Mouse (Mus musculus) forebrain, embryonic 10.5 days (tissue): ENCODE results near the gene Ddx42. TPM values are rescaled to one million over a fixed set of nuclear protein-coding genes. Genes with fewer than 3 reads are reported as not detected.

ENCODE experiments used
- DNase-seq: peaks from one replicate; pipeline ENCODE4 v3.0.0-alpha.2; 2017; ENCODE audit warnings: low spot score; ENCODE audit errors: extremely low spot score
- H3K27ac ChIP-seq: fragments of 300-500 bp; sonication (generic); 2 replicates; pipeline ENCODE4 v1.5.1; 2016; ENCODE audit warnings: mild to moderate bottlenecking
- H3K27me3 ChIP-seq: fragments of 300-500 bp; sonication (generic); 2 replicates; pipeline ENCODE4 v1.6.1; 2016; ENCODE audit warnings: mild to moderate bottlenecking; ENCODE audit not compliant: poor library complexity, severe bottlenecking
- H3K36me3 ChIP-seq: fragments of 300-500 bp; sonication (generic); replicated peaks from 2 replicates; pipeline ENCODE4 v1.6.1; 2016; ENCODE audit warnings: mild to moderate bottlenecking, moderate library complexity
- H3K4me1 ChIP-seq: fragments of 300-500 bp; sonication (generic); 2 replicates; pipeline ENCODE4 v1.6.1; 2016
- H3K4me3 ChIP-seq: fragments of 300-500 bp; sonication (generic); 2 replicates; pipeline ENCODE4 v1.5.1; 2016; ENCODE audit warnings: mild to moderate bottlenecking, moderate library complexity
- H3K9me3 ChIP-seq: fragments of 300-500 bp; sonication (generic); 2 replicates; pipeline ENCODE4 v1.6.1; 2016; ENCODE audit warnings: mild to moderate bottlenecking, moderate library complexity
- WGBS: fragments of 180-500 bp; shearing (Covaris S2); methylation state at CpG from one replicate; pipeline ENCODE4 v1.1.7; 2016; 5-methylcytosine and 5-hydroxymethylcytosine counted together
- polyA plus RNA-seq: library from polyadenylated mRNA; unstranded; fragments of >200 nt; fragmentation: Nextera tagmentation; extraction: Ambion mirVana; gene quantifications from 2 replicates; pipeline ENCODE4 v1.2.1, GENCODE M21; 2016

Gene Ddx42
- 105 and 109 TPM in 2 replicates for polyA plus RNA-seq

GRCm38 (mm10) chr11:106216730-106217490 is at the start of gene Ddx42:
Gene Ddx42 (plus strand): TSS chr11:106216926.
- Histone ChIP-seq H3K27ac (peak within 1 kb of the TSS; percentile 94), H3K4me3 (peak within 1 kb of the TSS; percentile 79), H3K36me3 (peaks cover 23% of the 10 kb centered on the region), H3K9me3 (no peaks in the 10 kb centered on the region), H3K4me1 (peaks cover 27% of the 10 kb centered on the region), H3K27me3 (no peaks in the 10 kb centered on the region)
- DNase-seq, result peak; percentile 88
- WGBS, result under 1% methylated on average over 70 of the region's 70 CpGs

DNA sequence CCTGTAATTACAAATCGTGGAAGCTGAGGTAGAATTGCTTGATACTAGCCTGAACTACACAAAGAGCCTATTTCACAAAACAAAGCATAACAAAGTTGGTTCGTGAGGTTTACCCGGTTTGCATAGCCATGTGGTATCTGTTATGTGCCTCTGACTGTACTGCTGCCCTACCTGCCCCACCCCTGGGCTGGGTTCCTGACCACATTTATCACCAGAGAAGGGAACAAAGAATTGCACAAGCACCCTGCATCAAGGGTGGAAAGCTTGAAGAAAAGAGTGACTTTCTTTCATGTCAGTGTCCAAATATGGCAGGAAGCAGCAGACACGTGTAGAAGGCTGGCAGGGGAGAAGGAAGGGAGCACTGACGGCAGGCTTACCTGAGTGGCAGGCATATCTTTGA is 49.3 kb upstream of the Ddx42 start:
- H3K36me3 ChIP-seq, result peaks cover 82% of the 10 kb centered on the region

DNA sequence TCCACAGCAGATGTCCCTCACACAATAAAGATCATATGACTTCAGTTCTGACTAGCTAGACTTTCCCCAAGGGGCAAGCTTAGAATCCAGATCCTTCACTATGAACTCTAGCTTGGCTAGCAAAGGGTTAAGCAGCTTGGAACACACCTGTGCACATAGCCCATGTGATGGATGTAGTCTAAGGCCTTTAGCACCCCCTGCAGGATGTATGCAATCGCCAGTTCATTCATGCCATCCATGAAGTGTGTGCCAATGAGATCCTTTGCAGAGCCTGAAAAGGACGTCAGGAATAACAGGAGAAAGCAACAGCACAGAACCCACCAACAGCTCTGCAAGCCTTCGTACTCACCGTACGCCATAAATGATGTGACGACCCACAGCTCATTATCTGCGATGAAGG is 45.9 kb upstream of the Ddx42 start:
- Histone ChIP-seq H3K27me3 (no peaks in the 10 kb centered on the region), H3K9me3 (no peaks in the 10 kb centered on the region), H3K27ac (no peak overlapping the region), H3K4me3 (no peak overlapping the region), H3K36me3 (peaks cover 62% of the 10 kb centered on the region), H3K4me1 (no peaks in the 10 kb centered on the region)
- no peak for DNase-seq
- 78% methylated on average over 7 of the region's 7 CpGs for WGBS

More for the DNA sequence above, 49.3 kb upstream of the Ddx42 start:
- Histone ChIP-seq H3K9me3 (no peaks in the 10 kb centered on the region), H3K27me3 (no peaks in the 10 kb centered on the region), H3K4me1 (no peaks in the 10 kb centered on the region; the same call in 1 of the 2 replicates), H3K27ac (no peak overlapping the region), H3K4me3 (no peak overlapping the region)
- no peak for DNase-seq
- WGBS, result 86% methylated on average over 5 of the region's 5 CpGs

DNA sequence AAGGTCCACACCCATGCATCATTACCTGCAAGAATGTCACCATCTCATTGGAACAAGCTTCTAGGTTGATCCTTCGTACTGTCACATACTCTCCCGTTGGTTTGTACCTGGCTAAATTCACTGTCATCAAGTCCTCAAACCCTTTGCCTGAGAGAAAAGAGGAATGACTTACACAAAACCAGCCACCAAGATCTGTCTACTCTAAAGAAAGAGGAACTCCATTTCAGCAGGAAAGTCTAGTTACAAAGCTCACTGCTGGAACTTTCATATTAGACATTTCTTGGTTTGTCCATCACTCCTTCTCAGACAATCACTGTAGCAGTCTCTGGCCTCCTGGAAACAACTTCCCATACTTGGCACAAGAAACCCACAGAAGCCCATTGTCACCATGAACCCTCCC is 43.5 kb upstream of the Ddx42 start:
- Histone ChIP-seq H3K4me3 (no peak overlapping the region), H3K4me1 (no peaks in the 10 kb centered on the region), H3K36me3 (peaks cover 37% of the 10 kb centered on the region), H3K27ac (no peak overlapping the region), H3K9me3 (no peaks in the 10 kb centered on the region), H3K27me3 (no peaks in the 10 kb centered on the region)
- 96% methylated on average over 2 of the region's 2 CpGs for WGBS
- DNase-seq, result no peak

- peaks cover 33% of the 10 kb centered on the region for H3K36me3 ChIP-seq
- 88% methylated on average over 5 of the region's 5 CpGs for WGBS
- no peaks in the 10 kb centered on the region for H3K4me1 ChIP-seq
- no peaks in the 10 kb centered on the region for H3K9me3 ChIP-seq
- no peaks in the 10 kb centered on the region for H3K27me3 ChIP-seq
- no peak overlapping the region for H3K4me3 ChIP-seq
- H3K27ac ChIP-seq, result no peak overlapping the region
- DNase-seq, result no peak
Observed at GRCm38 (mm10) chr11:106174372-106174771, 42.4 kb upstream of the Ddx42 start.

- Histone ChIP-seq H3K27ac (no peak overlapping the region), H3K36me3 (peaks cover 29% of the 10 kb centered on the region), H3K27me3 (no peaks in the 10 kb centered on the region), H3K4me3 (no peak overlapping the region), H3K4me1 (0 out of 2 replicates have a peak, but pooled peaks cover 4% of the 10 kb centered on the region), H3K9me3 (no peaks in the 10 kb centered on the region)
- DNase-seq, result no peak
- 78% methylated on average over 3 of the region's 3 CpGs for WGBS
Observed at GRCm38 (mm10) chr11:106175081-106175480, 41.6 kb upstream of the Ddx42 start.

DNA sequence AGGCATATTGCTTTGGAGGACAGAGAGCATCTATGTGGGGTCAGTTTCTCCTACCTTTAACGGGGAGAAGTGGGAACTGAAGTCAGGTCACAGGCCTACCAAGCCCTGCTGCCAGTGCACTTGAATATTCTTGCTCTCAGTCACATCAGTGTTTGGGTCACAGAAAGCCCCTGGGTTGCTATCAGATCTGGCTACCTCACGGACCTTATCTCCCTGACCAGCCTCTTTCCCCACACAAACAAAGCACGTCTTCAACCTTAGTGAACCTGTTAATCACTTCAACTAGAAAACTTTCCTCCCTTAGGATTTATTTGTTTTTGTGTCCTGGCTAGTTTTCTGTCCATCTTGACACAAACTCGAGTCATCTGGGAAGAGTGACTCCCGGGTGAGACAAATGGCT is 40.4 kb upstream of the Ddx42 start:
- no peaks in the 10 kb centered on the region for H3K9me3 ChIP-seq
- peaks cover 23% of the 10 kb centered on the region for H3K36me3 ChIP-seq
- no peak for DNase-seq
- H3K27ac ChIP-seq, result no peak overlapping the region
- 0 out of 2 replicates have a peak, but pooled peaks cover 4% of the 10 kb centered on the region for H3K4me1 ChIP-seq
- H3K4me3 ChIP-seq, result no peak overlapping the region
- no peaks in the 10 kb centered on the region for H3K27me3 ChIP-seq
- WGBS, result 87% methylated on average over 5 of the region's 5 CpGs

DNA sequence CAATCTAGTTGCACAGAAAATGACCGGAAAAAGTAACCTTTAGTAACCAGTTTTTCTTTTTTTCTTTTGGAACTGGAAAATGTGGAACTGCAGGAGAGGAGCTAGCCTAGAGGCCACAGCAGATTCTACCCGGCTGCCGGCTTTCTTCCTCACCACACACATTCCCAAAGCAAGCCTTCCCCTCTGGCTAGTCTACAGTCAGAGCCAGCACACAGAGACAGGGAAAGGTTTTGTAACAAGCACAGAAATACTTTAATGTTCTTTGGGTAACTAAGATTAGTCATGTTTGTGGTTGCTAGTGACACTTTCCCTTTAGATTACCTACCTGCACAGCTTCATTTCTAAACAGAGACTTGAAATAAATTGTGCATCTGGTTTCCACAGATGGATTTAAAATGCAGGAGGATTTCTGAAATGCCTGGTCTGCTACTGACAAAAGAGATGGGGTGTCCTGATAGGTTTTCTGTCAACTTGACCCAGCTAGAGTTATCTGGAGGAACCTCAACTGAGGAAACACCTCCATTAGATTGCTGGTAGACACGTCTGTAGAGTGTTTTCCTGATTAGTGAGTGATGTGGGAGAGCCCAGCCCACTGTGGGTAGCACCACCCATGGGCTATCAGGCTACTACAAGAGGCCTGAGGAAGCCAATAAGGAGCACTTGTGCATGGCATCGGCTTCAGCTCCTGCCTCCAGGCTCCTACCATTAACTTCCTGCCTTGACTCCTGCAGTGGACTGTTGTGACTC is 38.5 kb upstream of the Ddx42 start:
- no peak overlapping the region for H3K27ac ChIP-seq
- H3K27me3 ChIP-seq, result no peaks in the 10 kb centered on the region
- no peak for DNase-seq
- no peak overlapping the region for H3K4me3 ChIP-seq
- no peaks in the 10 kb centered on the region for H3K9me3 ChIP-seq
- peaks cover 20% of the 10 kb centered on the region for H3K36me3 ChIP-seq
- 0 out of 2 replicates have a peak, but pooled peaks cover 4% of the 10 kb centered on the region for H3K4me1 ChIP-seq
- WGBS, result 82% methylated on average over 5 of the region's 5 CpGs

DNA sequence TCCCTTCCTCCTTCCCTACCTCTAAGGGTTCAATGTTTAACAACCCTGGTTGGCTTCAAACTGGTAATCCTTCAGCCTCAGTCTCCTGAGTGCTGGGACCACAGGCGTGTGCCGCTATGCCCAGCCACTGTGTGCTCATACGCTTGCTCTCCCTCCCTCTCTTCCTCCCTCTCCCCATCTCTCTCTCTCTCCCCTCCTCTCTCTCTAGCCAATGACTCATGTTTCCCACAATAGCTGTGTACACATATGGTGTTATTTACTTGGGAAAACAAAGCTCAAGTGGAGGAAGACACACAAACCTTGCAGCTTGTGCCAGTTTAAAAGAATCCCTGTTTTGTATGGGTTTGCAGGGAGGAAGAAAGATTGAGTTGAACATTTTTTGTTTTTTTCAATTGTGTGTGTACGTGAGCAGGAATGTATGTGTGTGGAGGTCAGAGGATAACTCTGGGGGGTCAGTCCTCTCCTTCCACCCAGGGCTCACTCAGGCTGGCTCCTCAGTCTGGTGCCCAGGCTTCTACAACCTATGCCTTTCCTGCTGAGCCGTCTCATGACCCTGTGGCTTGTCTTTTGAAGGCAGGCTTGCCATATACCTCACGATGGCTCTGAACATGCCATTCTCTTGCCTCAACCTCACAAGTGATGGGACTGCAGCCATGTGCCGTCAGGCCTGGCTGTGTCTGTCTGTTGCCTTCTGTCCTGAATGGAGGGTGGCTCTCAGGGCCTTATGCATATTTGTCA is 36.8 kb upstream of the Ddx42 start:
- Histone ChIP-seq H3K9me3 (no peaks in the 10 kb centered on the region), H3K4me3 (no peak overlapping the region), H3K27me3 (no peaks in the 10 kb centered on the region), H3K4me1 (0 out of 2 replicates have a peak, but pooled peaks cover 4% of the 10 kb centered on the region), H3K36me3 (peaks cover 25% of the 10 kb centered on the region), H3K27ac (no peak overlapping the region)
- 63% methylated on average over 7 of the region's 7 CpGs for whole genome bisulfite sequencing
- DNase-seq, result no peak

- no peak overlapping the region for H3K4me3 ChIP-seq
- 86% methylated on average over 2 of the region's 2 CpGs for whole genome bisulfite sequencing
- peaks cover 29% of the 10 kb centered on the region for H3K36me3 ChIP-seq
- H3K4me1 ChIP-seq, result 0 out of 2 replicates have a peak, but pooled peaks cover 4% of the 10 kb centered on the region
- H3K27ac ChIP-seq, result no peak overlapping the region
- H3K27me3 ChIP-seq, result no peaks in the 10 kb centered on the region
- DNase-seq, result no peak
- no peaks in the 10 kb centered on the region for H3K9me3 ChIP-seq
Observed at GRCm38 (mm10) chr11:106180449-106180801, 36.3 kb upstream of the Ddx42 start.

- no peak overlapping the region for H3K4me3 ChIP-seq
- whole genome bisulfite sequencing, result 92% methylated on average over 4 of the region's 4 CpGs
- no peak for DNase-seq
- no peaks in the 10 kb centered on the region for H3K9me3 ChIP-seq
- no peaks in the 10 kb centered on the region for H3K27me3 ChIP-seq
- peaks cover 5% of the 10 kb centered on the region for H3K4me1 ChIP-seq
- no peak overlapping the region for H3K27ac ChIP-seq
- peaks cover 25% of the 10 kb centered on the region for H3K36me3 ChIP-seq
Observed at GRCm38 (mm10) chr11:106187326-106187725, 29.4 kb upstream of the Ddx42 start.

GRCm38 (mm10) chr11:106191716-106192115 is 25.0 kb upstream of the Ddx42 start:
- no peak for DNase-seq
- WGBS, result 95% methylated on average over 3 of the region's 3 CpGs
- H3K27me3 ChIP-seq, result no peaks in the 10 kb centered on the region
- H3K36me3 ChIP-seq, result peaks cover 8% of the 10 kb centered on the region
- H3K4me1 ChIP-seq, result peaks cover 21% of the 10 kb centered on the region
- H3K4me3 ChIP-seq, result no peak overlapping the region; the same call in 1 of the 2 replicates
- H3K27ac ChIP-seq, result no peak overlapping the region
- H3K9me3 ChIP-seq, result no peaks in the 10 kb centered on the region
